Mouse (Mus musculus) CH12.LX (cell line): ENCODE data around the gene Kcnk2. TPM values are rescaled to one million over a fixed set of nuclear protein-coding genes. Genes with fewer than 3 reads are reported as not detected.

Experiments
- DNase-seq: peaks from one replicate; pipeline ENCODE4 v3.0.0-alpha.2; 2013; ENCODE audit errors: extremely low read depth
- H3K27ac ChIP-seq: 2 replicates; pipeline ENCODE4 v1.5.1; 2012; ENCODE audit warnings: low read depth, mild to moderate bottlenecking, control low read depth, moderate library complexity; ENCODE audit not compliant: insufficient read depth
- H3K27me3 ChIP-seq: replicated peaks from 2 replicates; pipeline ENCODE3; 2012; ENCODE audit warnings: inconsistent platforms
- H3K36me3 ChIP-seq, 2 experiments: replicated peaks in 1 of 2; 2 replicates each; pipeline versions ENCODE3 to v1.6.1; 2012; ENCODE audit warnings: inconsistent platforms in 1 of 2, low read length in 1 of 2, mild to moderate bottlenecking in 1 of 2, mixed read lengths in 1 of 2, moderate library complexity in 1 of 2; ENCODE audit not compliant: control insufficient read depth in 1 of 2, insufficient read depth in 1 of 2
- H3K4me1 ChIP-seq, 2 experiments: 2 replicates each; pipeline ENCODE4 v1.6.1; 2012; ENCODE audit warnings: inconsistent platforms in 1 of 2, moderate library complexity in 1 of 2; ENCODE audit not compliant: insufficient read depth in 2 of 2, control insufficient read depth in 1 of 2
- H3K4me2 ChIP-seq: 2 replicates; pipeline ENCODE4 v1.6.1; 2012; ENCODE audit warnings: low read depth, mild to moderate bottlenecking, control low read depth; ENCODE audit not compliant: poor library complexity, insufficient read depth, severe bottlenecking
- H3K4me3 ChIP-seq, 3 experiments: fragments of 150-350 bp in 1 of 3; sonication (generic) in 1 of 3; replicated peaks in 1 of 3; 2 replicates each; pipeline versions ENCODE3 to v1.5.1; 2011 to 2012; ENCODE audit warnings: low read depth in 2 of 3, low read length in 2 of 3, mild to moderate bottlenecking in 2 of 3, moderate library complexity in 2 of 3, control low read depth in 1 of 3, improper control_type of control experiment in 1 of 3, inconsistent platforms in 1 of 3, mixed read lengths in 1 of 3; ENCODE audit not compliant: poor library complexity in 1 of 3
- H3K79me2 ChIP-seq: replicated peaks from 2 replicates; pipeline ENCODE4 v1.6.1; 2012; ENCODE audit warnings: mild to moderate bottlenecking, moderate library complexity; ENCODE audit not compliant: control insufficient read depth, poor library complexity, insufficient read depth, severe bottlenecking; ENCODE audit errors: extremely low read depth
- H3K9ac ChIP-seq: 2 replicates; pipeline ENCODE4 v1.6.1; 2012; ENCODE audit warnings: low read depth, mild to moderate bottlenecking, control low read depth, moderate library complexity; ENCODE audit not compliant: insufficient read depth
- H3K9me3 ChIP-seq: replicated peaks from 2 replicates; pipeline ENCODE3; 2012; ENCODE audit warnings: low read length, inconsistent platforms, mixed read lengths
- BHLHE40 ChIP-seq: IDR thresholded peaks from 2 replicates; pipeline ENCODE4 v1.6.1; 2011; ENCODE audit warnings: mild to moderate bottlenecking, low read depth, low read length, improper control_type of control experiment
- CHD1 ChIP-seq: IDR thresholded peaks from 2 replicates; pipeline ENCODE4 v1.6.1; 2012; ENCODE audit warnings: low read depth, low read length, improper control_type of control experiment, inconsistent platforms
- CHD2 ChIP-seq: IDR thresholded peaks from 2 replicates; pipeline ENCODE4 v1.6.1; 2011; ENCODE audit warnings: low read length, improper control_type of control experiment
- CTCF ChIP-seq, 2 experiments: IDR thresholded peaks in 1 of 2; conservative IDR thresholded peaks in 1 of 2; 2 replicates each; pipeline ENCODE4 v1.5.1; 2011 to 2012; ENCODE audit warnings: low read depth in 2 of 2, low read length in 2 of 2, improper control_type of control experiment in 1 of 2, inconsistent platforms in 1 of 2, mild to moderate bottlenecking in 1 of 2, moderate library complexity in 1 of 2
- E2F4 ChIP-seq: IDR thresholded peaks from 2 replicates; pipeline ENCODE4 v1.6.1; 2011; ENCODE audit warnings: low read depth, low read length, improper control_type of control experiment; ENCODE audit not compliant: insufficient replicate concordance
- EP300 ChIP-seq: IDR thresholded peaks from 2 replicates; pipeline ENCODE4 v1.6.1; 2011; ENCODE audit warnings: low read length, improper control_type of control experiment
- ETS1 ChIP-seq: conservative IDR thresholded peaks from 2 replicates; pipeline ENCODE4 v1.6.1; 2012; ENCODE audit warnings: low read depth, mild to moderate bottlenecking, inconsistent platforms, low read length, improper control_type of control experiment, moderate library complexity
- GABPA ChIP-seq: IDR thresholded peaks from 2 replicates; pipeline ENCODE4 v1.6.1; 2012; ENCODE audit warnings: low read depth, low read length, improper control_type of control experiment, inconsistent platforms; ENCODE audit not compliant: insufficient replicate concordance
- HCFC1 ChIP-seq: IDR thresholded peaks from 2 replicates; pipeline ENCODE4 v1.6.1; 2012; ENCODE audit warnings: low read depth, mild to moderate bottlenecking, inconsistent platforms, low read length, improper control_type of control experiment
- IRF4 ChIP-seq: IDR thresholded peaks from 2 replicates; pipeline ENCODE4 v1.6.1; 2014; ENCODE audit warnings: low read depth, mild to moderate bottlenecking, inconsistent platforms, low read length, improper control_type of control experiment
- JUN ChIP-seq: IDR thresholded peaks from 2 replicates; pipeline ENCODE4 v1.6.1; 2011; ENCODE audit warnings: low read depth, mild to moderate bottlenecking, low read length, improper control_type of control experiment, moderate library complexity; ENCODE audit not compliant: insufficient read depth
- KAT2A ChIP-seq: IDR thresholded peaks from 2 replicates; pipeline ENCODE4 v1.6.1; 2012; ENCODE audit warnings: low read length, improper control_type of control experiment, inconsistent platforms; ENCODE audit not compliant: insufficient replicate concordance
- MAFK ChIP-seq: IDR thresholded peaks from 2 replicates; pipeline ENCODE4 v1.6.1; 2011; ENCODE audit warnings: low read length, improper control_type of control experiment; ENCODE audit not compliant: insufficient replicate concordance
- MAX ChIP-seq: IDR thresholded peaks from 2 replicates; pipeline ENCODE4 v1.6.1; 2011; ENCODE audit warnings: low read length, improper control_type of control experiment
- MAZ ChIP-seq: IDR thresholded peaks from 2 replicates; pipeline ENCODE4 v1.6.1; 2012; ENCODE audit warnings: low read depth, mild to moderate bottlenecking, inconsistent platforms, low read length, improper control_type of control experiment, moderate library complexity
- MEF2A ChIP-seq: IDR thresholded peaks from 2 replicates; pipeline ENCODE4 v1.6.1; 2014; ENCODE audit warnings: low read depth, mild to moderate bottlenecking, inconsistent platforms, low read length, improper control_type of control experiment, borderline replicate concordance
- MXI1 ChIP-seq: IDR thresholded peaks from 2 replicates; pipeline ENCODE4 v1.6.1; 2011; ENCODE audit warnings: mild to moderate bottlenecking, low read depth, low read length, improper control_type of control experiment
- NELFE ChIP-seq: IDR thresholded peaks from 2 replicates; pipeline ENCODE4 v1.6.1; 2011; ENCODE audit warnings: low read depth, low read length, improper control_type of control experiment
- NRF1 ChIP-seq: IDR thresholded peaks from 2 replicates; pipeline ENCODE4 v1.6.1; 2014; ENCODE audit warnings: low read depth, mild to moderate bottlenecking, inconsistent platforms, low read length, improper control_type of control experiment, moderate library complexity
- PAX5 ChIP-seq: IDR thresholded peaks from 2 replicates; pipeline ENCODE4 v1.6.1; 2012; ENCODE audit warnings: low read length, inconsistent platforms, mixed read lengths
- POLR2A ChIP-seq: IDR thresholded peaks from 2 replicates; pipeline ENCODE4 v1.6.1; 2011; ENCODE audit warnings: low read depth, mild to moderate bottlenecking, improper control_type of control experiment, low read length
- RAD21 ChIP-seq: IDR thresholded peaks from 2 replicates; pipeline ENCODE4 v1.6.1; 2011; ENCODE audit warnings: low read depth, mild to moderate bottlenecking, low read length, improper control_type of control experiment, moderate library complexity
- RCOR1 ChIP-seq: conservative IDR thresholded peaks from 2 replicates; pipeline ENCODE4 v1.6.1; 2012; ENCODE audit warnings: low read depth, mild to moderate bottlenecking, inconsistent platforms, low read length, improper control_type of control experiment
- SIN3A ChIP-seq: IDR thresholded peaks from 2 replicates; pipeline ENCODE4 v1.6.1; 2012; ENCODE audit warnings: low read length, improper control_type of control experiment, inconsistent platforms
- SMC3 ChIP-seq: IDR thresholded peaks from 2 replicates; pipeline ENCODE4 v1.6.1; 2011; ENCODE audit warnings: low read depth, low read length, improper control_type of control experiment
- TBP ChIP-seq: conservative IDR thresholded peaks from 2 replicates; pipeline ENCODE4 v1.6.1; 2011; ENCODE audit warnings: low read depth, low read length, improper control_type of control experiment
- TCF12 ChIP-seq: IDR thresholded peaks from 2 replicates; pipeline ENCODE4 v1.6.1; 2014; ENCODE audit warnings: low read depth, mild to moderate bottlenecking, inconsistent platforms, low read length, improper control_type of control experiment
- UBTF ChIP-seq: IDR thresholded peaks from 2 replicates; pipeline ENCODE4 v1.6.1; 2012; ENCODE audit warnings: low read depth, mild to moderate bottlenecking, inconsistent platforms, low read length, improper control_type of control experiment, moderate library complexity
- USF1 ChIP-seq: IDR thresholded peaks from 2 replicates; pipeline ENCODE4 v1.6.1; 2014; ENCODE audit warnings: low read depth, mild to moderate bottlenecking, inconsistent platforms, low read length, improper control_type of control experiment
- USF2 ChIP-seq: conservative IDR thresholded peaks from 2 replicates; pipeline ENCODE4 v1.6.1; 2011; ENCODE audit warnings: low read depth, low read length, improper control_type of control experiment
- ZC3H11A ChIP-seq: IDR thresholded peaks from 2 replicates; pipeline ENCODE4 v1.6.1; 2012; ENCODE audit warnings: low read depth, mild to moderate bottlenecking, inconsistent platforms, low read length, improper control_type of control experiment
- ZMIZ1 ChIP-seq: IDR thresholded peaks from 2 replicates; pipeline ENCODE4 v1.6.1; 2012; ENCODE audit warnings: low read depth, mild to moderate bottlenecking, inconsistent platforms, low read length, improper control_type of control experiment
- ZNF384 ChIP-seq: IDR thresholded peaks from 2 replicates; pipeline ENCODE4 v1.6.1; 2012; ENCODE audit warnings: low read depth, low read length, improper control_type of control experiment, inconsistent platforms
- dilution Hi-C: fragments of 300-500 bp; cut with MboI; formaldehyde crosslinking; loops from 2 replicates; pipeline ENCODE4 v1.14.3; 2020; ENCODE audit warnings: low sequenced_read_pairs; ENCODE audit not compliant: extremely low pct_unique_long_range_greater_than_20kb, extremely low pct_ligation_motif_present
- in situ Hi-C: fragments of 300-500 bp; cut with MboI; formaldehyde crosslinking; loops from 3 replicates; pipeline ENCODE4 v1.14.3; 2019; ENCODE audit warnings: low sequenced_read_pairs, low pct_ligation_motif_present, low pct_unique_long_range_greater_than_20kb, mixed read lengths
- polyA plus RNA-seq: library from polyadenylated mRNA; unstranded; fragments of >175 nt; gene quantifications from 2 replicates; pipeline ENCODE4 v1.2.1, GENCODE M21; 2012; ENCODE audit warnings: low read depth; ENCODE audit not compliant: insufficient read length
- total RNA-seq, 2 experiments: library from RNA; depleted of rRNA; stranded (reverse); fragments of 300-350 nt in 1 of 2; fragments of >200 nt in 1 of 2; gene quantifications; 2 replicates each; pipeline ENCODE4 v1.2.3; 2012 to 2014

The Kcnk2 gene
- total and polyA plus RNA-seq, 3 experiments = 0.19 TPM; not detected in 2

DNA sequence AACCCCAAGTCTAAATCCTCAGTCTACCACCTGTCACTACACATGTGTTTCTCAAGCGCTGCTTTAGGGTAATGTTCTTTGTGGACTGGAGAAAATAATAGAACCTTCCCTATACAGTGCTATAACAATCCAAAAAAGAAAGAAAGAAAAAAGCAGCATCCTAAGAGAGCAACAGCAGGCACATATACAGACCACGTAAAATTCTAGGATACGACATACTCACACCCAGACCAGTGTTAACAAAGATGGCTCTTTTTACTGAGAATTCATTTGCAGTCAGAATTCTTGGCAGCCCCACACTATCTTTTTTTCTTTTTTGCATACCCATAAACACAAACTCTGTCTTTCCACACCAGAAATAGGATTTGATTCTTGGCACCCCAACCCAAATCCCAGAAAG, 187.6 kb downstream of the Kcnk2 start:
- H3K36me3 ChIP-seq = no peaks in the 10 kb centered on the region
- in situ Hi-C loops = no loop called here
- dilution Hi-C loops = no loop called here

DNA sequence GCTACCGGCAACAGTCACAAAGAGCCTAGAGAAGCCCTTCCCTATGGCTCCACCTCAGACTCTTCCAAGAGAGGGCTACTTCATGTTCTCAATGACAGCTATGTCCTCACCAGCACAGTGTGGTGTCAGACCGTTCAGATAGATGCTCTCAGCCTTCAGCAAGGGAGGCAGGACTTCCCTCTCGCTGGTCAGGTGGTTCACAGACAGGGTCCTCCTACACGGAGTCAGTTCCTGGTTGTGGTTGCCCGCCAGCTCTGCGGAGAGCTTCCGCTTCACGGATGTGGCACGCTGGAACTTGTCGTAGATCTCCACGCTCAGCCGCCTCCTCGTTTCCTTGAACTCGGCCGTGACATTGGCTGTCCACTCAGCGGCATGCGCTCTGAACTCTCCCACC, 192.4 kb downstream of the Kcnk2 start:
- dilution Hi-C loops (no loop called here), in situ Hi-C loops (no loop called here)
- DNase-seq = peak; percentile 88
- H3K27ac ChIP-seq = no peak overlapping the region
- no peak overlapping the region for H3K9ac ChIP-seq
- H3K27me3 ChIP-seq = no peaks in the 10 kb centered on the region
- no peaks in the 10 kb centered on the region for H3K36me3 ChIP-seq
- peak overlapping the region in 1 of 3 experiments; percentile 31 for H3K4me3 ChIP-seq
- H3K4me2 ChIP-seq = peak overlapping the region; percentile 46
- H3K4me1 ChIP-seq = peaks cover 7 to 11% of the 10 kb centered on the region in 2 experiments
- peaks cover 5% of the 10 kb centered on the region for H3K9me3 ChIP-seq
- no peaks in the 10 kb centered on the region for H3K79me2 ChIP-seq
- TF ChIP-seq MAFK (no peak), GABPA (no peak), RCOR1 (no peak), MEF2A (no peak), HCFC1 (peak; percentile 57), BHLHE40 (peak; percentile 79), PAX5 (no peak), ZNF384 (no peak), MXI1 (0 out of 2 replicates have a peak, but pooled peaks have one; percentile 54), KAT2A (no peak), TBP (no peak), IRF4 (0 out of 2 replicates have a peak, but pooled peaks have one; percentile 44), USF2 (no peak; the same call in 1 of the 2 replicates), SIN3A (peak; percentile 57; the same call in 1 of the 2 replicates), POLR2A (peak; percentile 49; the same call in 1 of the 2 replicates), ETS1 (peak; percentile 43; the same call in 1 of the 2 replicates), CHD1 (no peak; the same call in 1 of the 2 replicates), ZMIZ1 (no peak), E2F4 (0 out of 2 replicates have a peak, but pooled peaks have one; percentile 57), TCF12 (no peak), EP300 (peak; percentile 53), UBTF (no peak), MAZ (no peak), JUN (no peak), CTCF (conservative IDR thresholded peaks at IDR 0.05 in 1 of 2, IDR thresholded peaks at IDR 0.05 in 1 of 2; ENCODE audit: low read depth in 2 of 2, low read length in 2 of 2) (no peak), SMC3 (no peak), NELFE (peak; percentile 43; the same call in 1 of the 2 replicates), ZC3H11A (no peak), NRF1 (peak; percentile 31; the same call in 1 of the 2 replicates), USF1 (peak; percentile 51), RAD21 (no peak), MAX (peak; percentile 77), CHD2 (no peak)

More for the DNA sequence above, 187.6 kb downstream of the Kcnk2 start:
- no peak for TF ChIP-seq MXI1
- TF ChIP-seq E2F4 = no peak
- TF ChIP-seq, all 38 proteins: peak for 0
- DNase-seq = no peak
- Histone ChIP-seq H3K27ac (no peak overlapping the region), H3K4me3 (no peak overlapping the region), H3K27me3 (no peaks in the 10 kb centered on the region), H3K9ac (no peak overlapping the region), H3K4me2 (no peak overlapping the region), H3K9me3 (peaks cover 5% of the 10 kb centered on the region), H3K79me2 (no peaks in the 10 kb centered on the region), H3K4me1 (peaks cover 4 to 12% of the 10 kb centered on the region in 2 experiments)
